Mouse (Mus musculus) 416B (cell line): ENCODE measurements around the gene Fthl17e.
"Not testable (repeated sequence)": the region's sequence is repeated elsewhere in the genome, so short reads cannot be mapped to it uniquely, and the experiment has no call there.

Source experiments
- DNase-seq: peaks from one replicate; pipeline ENCODE4 v3.0.0; 2011; ENCODE audit warnings: low read depth

Gene Fthl17e

DNA sequence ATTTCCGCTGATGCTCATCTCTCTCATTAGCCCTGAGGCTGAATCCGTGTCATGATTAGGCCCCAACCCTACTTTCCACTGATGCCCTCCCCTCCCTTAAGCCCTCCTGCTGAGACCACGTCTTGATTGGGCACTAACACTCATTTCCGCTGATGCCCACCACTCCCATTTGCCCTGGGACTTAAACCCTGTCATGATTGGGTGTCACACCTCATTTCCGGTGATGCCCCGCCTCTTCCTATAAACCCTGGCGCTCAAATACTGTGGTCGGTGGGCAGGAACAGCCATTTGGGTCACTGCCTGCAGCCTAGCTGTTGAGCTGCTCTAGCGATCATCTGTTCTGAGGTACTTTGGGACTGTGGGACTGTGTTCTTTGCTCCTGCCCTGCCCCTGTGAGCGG lies at the start of gene Fthl17e:
Gene Fthl17e (plus strand): TSS at position 301 of the 400 bp plus-strand sequence.
- not testable (repeated sequence) for DNase-seq

DNA sequence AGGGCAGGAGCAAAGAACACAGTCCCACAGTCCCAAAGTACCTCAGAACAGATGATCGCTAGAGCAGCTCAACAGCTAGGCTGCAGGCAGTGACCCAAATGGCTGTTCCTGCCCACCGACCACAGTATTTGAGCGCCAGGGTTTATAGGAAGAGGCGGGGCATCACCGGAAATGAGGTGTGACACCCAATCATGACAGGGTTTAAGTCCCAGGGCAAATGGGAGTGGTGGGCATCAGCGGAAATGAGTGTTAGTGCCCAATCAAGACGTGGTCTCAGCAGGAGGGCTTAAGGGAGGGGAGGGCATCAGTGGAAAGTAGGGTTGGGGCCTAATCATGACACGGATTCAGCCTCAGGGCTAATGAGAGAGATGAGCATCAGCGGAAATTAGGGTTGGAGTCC lies 46.6 kb upstream of the Fthl17e start, which contains the start of gene Fthl17d:
Gene Fthl17d (minus strand): TSS at position 101 of the 400 bp plus-strand sequence.
- not testable (repeated sequence) for DNase-seq

- no peak for DNase-seq
Measured at GRCm38 (mm10) chrX:9016079-9016478, 17.2 kb upstream of the Fthl17e start.

GRCm38 (mm10) chrX:9019481-9019880 lies 13.8 kb upstream of the Fthl17e start:
- DNase-seq: no peak

DNA sequence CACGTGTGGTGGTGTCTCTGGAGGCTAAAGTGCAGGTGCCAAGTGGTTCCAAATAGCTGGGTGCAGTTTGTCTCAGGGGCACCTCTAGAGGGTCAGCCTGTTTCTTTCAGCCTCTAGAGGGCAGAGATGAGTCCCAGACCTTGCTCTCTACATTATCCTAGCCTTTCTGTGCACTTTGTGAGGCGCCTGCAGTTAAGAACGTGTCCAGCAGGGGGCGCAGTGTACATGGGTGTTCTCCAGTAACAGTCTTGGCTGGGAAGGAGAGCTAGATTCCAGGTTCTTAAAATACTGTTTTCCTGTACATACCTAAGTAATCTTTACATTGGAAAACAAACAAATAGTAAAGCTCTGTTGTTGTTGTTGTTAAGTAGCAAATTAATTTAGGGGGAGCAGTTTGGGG lies 8.3 kb downstream of the Fthl17e start:
- DNase-seq: not testable (repeated sequence)

- peak; percentile 1 for DNase-seq
Measured at GRCm38 (mm10) chrX:9060952-9061351, 27.7 kb downstream of the Fthl17e start.

DNA sequence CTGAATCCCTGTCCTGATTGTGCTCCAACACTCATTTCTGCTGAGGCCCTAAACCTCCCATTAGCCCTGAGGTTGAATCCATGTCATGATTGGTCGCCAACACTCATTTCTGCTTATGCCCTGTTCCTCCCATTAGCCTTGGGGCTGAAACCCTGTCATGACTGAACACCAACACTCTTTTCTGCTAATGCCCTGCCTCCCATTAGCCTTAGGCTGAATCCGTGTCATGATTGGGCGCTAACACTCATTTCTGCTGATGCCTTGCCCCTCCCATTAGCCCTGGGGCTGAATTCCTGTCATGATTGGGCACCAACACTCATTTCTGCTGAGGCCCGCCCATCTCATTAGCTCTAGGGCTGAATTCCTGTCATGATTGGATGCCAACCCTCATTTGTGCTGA lies 28.8 kb downstream of the Fthl17e start:
- no peak for DNase-seq

DNA sequence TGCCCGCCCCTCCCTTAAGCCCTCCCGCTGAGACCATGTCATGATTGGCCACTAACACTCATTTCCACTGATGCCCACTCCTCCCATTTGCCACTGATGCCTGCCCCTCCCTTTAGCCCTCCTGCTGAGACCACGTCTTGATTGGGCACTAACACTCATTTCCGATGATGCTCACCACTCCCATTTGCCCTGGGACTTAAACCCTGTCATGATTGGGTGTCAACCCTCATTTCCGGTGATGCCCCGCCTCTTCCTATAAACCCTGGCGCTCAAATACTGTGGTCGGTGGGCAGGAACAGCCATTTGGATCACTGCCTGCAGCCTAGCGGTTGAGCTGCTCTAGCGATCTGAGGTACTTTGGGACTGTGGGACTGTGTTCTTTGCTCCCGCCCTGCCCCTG lies 29.4 kb downstream of the Fthl17e start, which contains the start of gene Fthl17f:
Gene Fthl17f (plus strand): TSS at position 301 of the 400 bp plus-strand sequence.
- DNase-seq: not testable (repeated sequence)

DNA sequence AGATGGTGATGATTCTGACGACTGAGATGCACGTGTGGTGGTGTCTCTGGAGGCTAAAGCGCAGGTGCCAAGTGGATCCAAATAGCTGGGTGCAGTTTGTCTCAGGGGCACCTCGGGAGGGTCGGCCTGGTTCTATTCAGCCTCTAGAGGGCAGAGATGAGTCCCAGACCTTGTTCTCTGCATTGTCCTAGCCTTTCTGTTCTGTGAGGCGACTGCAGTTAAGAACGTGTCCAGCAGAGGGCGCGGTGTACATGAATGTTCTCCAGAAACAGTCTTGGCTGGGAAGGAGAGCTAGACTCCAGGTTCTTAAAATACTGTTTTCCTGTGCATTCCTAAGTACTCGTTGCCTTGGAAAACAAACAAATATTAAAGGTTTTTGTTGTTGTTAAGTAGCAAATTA lies 44.4 kb downstream of the Fthl17e start:
- DNase-seq: peak; percentile 1
